Mouse (Mus musculus) lung, postnatal 36 days (tissue): Measurements from ENCODE around the gene Gmeb2.

Experiments
- DNase-seq: peaks from one replicate; pipeline ENCODE4 v3.0.0; 2022; ENCODE audit warnings: mixed read lengths

The Gmeb2 gene

DNA sequence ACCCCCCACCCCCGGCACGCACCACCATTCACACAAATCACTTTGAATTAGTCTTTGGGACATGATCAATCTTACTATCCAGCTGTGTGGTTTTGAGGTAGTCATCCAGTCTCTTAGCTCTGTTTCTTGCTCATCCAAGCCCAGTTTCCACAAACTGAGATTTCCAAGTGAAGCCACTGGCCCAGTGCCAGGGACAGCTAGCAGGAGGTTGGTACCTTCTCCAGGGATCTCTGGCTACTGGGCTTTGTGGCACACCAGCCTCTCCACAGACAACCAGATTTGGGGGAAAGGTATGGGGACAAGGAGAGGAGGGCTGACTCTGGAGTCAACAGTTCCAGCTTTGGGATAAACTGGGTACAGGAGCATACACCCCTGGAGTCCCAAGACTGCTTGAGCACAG lies 67.5 kb downstream of the Gmeb2 start:
- no peak for DNase-seq

DNA sequence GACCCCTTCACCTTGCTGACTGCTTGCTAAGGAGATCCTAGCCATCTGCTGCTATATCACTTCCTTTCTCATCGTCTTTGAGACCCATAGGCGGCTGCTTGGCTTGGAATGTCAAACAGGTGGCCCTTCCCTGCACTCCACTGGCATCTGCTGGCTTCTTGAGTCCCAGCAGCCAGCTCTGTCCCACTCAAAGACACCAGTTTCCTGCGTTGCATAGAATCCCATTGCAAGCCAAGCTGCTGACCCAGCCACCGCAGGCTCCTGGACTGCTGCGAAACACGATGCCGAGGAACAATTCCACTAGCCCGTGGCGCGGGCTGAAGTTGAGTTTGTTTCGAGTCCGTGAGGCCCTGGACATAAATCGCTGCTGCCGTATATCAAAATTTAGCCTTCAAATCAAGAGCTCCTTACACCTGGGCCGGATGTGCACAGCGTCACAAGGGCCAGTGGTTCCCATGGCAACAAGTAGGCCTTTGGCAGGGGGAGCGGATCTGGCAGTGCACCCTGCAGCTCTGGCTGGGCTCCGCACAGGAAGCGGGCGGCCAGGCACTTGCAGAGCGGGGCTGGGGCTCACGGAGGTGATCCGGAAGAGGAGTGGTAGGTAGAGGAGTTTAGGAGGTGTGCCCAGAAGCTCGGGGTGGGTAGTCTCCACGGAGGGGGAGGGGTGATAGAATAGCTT lies 68.2 kb downstream of the Gmeb2 start, which contains the start of gene Fndc11:
TSS of gene Fndc11 (plus strand) at position 476 of the 679 bp plus-strand sequence.
- peak; percentile 94 for DNase-seq

DNA sequence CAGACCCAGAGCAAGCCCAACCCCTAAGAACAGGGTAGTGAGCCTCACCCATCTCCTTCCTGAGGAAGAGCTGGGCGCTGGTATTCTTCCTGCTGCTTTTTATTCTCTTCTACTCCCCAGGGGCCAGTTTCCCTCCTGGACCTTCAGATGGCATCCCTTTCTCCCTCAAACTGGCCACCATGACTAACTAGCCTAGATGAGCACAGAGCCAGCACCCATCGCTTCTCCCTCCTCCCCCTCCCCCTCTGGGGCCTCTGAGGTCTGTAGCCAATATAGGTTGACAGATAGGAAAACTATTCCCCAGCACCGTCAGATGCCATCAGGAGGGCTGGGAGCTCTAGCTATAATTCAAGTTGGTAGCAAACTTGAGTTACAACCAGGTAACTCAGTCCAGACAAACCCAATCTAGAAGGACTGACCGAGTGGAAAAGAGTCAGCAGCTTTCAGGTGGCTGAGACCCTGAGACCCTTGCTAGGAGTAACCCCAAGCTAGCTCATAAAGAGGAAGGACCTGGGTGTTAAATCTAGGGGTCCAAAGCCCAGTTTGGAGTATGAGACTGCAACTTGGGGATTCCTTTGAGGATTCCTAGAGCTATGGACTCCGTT lies 68.9 kb downstream of the Gmeb2 start:
- DNase-seq = peak; percentile 51

DNA sequence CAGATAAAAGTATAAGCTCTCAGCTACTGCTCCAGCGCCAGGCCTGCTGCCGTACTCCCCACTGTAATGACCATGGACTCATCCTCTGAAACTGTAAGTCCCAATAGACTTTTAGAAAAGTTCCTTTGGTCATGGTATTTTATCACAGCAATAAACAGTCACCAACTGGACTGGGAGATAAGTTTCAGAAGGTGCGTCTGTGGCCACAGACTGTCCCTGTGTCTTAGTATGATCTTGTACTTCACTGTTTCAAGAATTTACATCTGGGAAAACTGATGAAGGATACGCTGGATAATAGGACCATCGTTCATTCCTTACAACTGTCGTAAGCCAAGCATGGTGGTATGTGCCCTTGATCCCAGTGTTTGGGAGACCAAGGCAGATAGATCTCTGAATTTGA lies 71.8 kb downstream of the Gmeb2 start:
- no peak for DNase-seq

DNA sequence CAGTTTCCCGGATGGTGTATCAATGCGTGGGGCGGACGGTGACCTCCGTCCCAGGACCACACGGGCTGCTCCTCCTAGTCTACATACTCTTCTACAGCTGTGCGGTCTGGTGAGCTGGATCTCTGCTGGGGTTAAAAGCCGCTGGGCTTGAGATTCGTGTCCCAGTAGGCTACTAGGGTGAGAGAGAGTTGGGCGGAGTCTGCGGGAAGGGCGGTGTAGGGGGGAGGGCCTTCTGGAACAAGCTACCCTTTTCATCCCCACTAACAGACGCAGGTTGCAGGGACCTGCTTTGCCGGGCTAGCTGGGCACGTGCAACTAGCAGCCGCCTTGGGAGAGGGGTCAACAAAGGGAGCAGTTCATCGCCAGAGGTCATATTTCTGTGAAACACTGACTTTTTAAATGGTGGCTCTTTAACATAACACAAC lies 74.8 kb downstream of the Gmeb2 start, which contains the start of gene Srms:
TSS of gene Srms (minus strand) at position 165 of the 425 bp plus-strand sequence.
- DNase-seq = peak; percentile 86

DNA sequence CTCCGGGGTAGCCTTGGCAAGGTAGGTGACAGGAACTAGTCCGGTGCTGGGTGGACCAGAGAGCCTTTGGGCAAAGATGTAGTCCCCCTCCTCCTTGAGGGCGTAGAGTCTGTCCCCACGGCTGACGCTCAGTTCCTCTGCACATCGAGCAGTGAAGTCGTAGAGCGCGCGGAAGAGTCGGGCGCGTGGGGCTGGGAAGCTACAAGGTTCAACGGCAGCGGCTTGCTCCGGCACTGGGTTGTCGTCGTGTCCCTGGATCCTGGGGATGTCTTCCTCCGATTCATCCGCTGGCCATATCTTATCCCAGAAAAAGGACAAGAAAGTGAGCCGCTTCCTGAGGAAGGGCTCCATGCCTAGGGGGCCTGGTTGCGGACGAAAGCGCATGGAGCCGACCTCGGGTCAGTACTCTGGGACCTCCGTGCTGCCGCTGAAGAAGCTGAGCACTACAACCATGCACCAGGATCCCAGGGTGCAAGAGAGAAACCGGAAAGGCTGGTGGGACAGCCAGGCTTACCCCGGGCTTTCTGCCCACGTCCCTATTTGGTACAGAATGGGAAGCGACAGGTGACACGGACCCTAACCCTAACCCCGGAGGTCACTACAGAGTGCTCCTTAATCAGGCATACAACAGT lies 75.3 kb downstream of the Gmeb2 start:
- peak; percentile 20 for DNase-seq

DNA sequence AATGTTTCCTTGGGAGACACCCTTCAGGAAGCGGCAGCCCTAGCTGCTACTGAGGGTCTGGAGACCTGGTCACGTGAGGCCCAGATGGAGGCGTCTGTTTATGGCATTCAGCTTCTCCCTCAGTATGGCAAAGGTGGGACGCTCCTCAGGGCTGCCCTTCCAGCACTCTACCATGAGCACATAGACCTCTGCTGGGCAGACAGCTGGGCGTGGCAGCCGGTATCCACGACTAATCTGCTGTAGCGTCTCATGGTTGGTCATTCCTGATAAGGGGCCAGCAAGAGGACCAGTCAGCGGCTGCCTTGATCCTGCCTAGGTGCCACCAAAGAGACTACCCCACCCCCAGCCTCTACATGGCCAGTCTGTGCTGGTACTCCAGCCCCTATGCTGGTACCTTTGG lies 81.7 kb downstream of the Gmeb2 start:
- DNase-seq = no peak

DNA sequence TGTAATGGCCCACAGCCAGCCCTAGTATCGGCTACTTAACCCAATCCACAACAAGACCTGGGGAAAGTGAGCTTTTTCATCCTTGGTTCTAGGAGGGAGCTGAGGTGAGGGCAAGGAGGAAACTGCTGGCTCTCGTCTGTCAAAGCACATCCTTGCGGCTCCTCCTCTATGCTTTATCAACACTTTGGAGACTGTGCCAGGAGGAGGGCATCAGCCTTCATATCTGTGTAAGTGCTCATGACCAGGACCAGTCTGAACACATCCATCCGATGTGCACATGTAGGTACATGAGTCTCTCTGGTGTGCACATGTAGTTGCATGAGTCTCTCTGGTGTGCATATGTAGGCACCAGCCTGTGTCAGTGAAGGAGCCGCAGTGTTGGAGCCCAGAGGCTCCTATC lies 82.2 kb downstream of the Gmeb2 start:
- no peak for DNase-seq

DNA sequence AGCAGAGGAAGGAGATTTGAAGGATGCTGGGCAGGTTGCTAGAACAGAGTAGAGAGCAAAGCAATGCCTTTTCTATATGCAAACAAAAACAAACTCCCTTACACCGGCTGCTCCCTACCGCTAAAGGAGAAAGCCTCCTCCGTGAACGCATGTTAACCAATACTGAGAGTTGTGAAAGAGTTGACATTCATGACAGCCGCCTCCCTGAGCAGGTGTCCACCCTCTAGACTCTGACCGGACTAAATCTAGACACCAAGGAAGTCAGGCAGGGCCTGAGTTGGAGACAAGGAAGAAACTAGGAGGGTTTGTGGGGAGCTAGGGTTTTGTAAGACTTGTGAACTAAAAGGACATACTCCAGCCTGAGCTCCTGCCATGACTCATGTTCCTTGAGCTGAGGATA lies 84.9 kb downstream of the Gmeb2 start:
- DNase-seq = no peak

DNA sequence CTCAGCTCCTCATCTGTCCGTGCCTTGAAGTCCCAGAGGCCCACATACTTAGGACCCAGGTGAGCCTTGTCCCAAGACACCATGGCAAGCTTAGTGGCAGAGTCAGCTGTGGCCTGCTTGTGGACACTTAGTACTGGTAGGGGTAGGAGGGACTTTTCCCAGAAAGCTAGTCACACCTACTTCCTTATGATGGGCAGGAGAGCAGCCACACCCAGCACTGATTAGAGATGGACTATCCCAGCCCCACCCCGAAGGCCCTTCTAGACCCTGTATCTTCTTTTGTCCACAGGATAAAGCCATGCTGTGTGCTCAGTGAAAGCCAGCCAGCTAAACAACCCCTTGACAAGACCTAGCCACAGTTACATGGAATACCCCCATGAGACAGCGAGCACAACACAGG lies 85.4 kb downstream of the Gmeb2 start, which contains the start of gene Ptk6:
TSS of gene Ptk6 (minus strand) at position 368 of the 400 bp plus-strand sequence.
- no peak for DNase-seq

DNA sequence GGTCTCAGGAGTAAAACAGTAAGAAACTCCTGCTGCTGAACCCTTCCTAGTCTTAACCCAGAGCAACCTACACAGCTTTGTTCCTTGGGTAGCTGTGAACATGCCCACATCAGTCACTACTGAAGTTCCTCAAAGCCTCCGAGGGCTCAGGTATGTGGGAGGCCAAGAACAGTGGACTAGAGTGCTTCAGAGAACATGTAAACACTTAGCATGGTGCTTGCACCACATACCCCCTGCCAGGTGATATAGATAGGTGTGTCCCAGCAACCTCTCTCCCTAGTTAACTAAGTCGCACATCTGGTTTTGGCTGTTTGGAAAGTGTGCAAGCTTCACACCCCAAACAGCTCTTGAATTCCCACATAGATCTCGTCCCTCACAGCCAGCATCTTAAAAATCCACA lies 86.2 kb downstream of the Gmeb2 start:
- DNase-seq = peak; percentile 71
